Mouse (Mus musculus): ENCODE measurements around the gene Eomes.

Gene Eomes

DNA sequence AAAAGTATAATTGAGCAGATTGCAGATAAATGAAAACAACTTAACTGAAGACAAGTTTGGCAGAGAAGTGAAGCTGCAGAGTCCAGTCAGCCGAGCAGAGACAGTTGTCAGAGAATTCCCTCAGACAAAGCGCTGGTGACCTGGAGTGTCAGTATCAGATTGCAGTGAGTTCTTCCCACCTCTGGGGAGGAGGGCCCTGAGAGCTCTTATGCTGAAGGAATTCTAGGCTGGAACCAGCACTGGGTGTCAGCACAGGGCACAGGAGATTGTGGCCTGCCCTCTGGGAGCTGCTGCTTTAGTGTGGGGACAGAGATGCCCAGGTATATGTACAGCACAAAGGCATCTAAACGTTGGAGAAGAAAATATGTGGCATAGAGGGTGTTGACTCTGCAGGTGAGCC, 42.8 kb downstream of the Eomes start:
- peak in 1 of 2 experiments; percentile 17 for DNase-seq

DNA sequence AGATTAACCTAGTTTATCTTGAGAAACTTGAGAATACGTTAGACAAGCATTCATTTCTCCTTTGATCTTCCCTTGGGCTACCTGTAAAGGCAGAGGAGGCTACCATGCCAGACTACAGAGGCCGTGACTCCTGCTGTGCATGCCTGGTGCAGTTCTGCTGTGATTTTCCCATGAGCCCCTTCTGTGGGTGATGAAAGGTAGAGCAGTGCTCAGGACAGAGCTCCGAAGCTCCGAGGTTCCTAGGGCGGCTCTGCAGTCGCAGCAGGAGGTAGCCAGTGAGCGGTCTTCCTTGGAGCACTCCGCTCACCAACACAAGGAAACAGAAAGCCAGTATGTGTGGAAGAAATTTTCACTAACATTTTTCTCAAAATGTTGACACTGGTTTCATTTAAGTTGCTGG, 43.6 kb downstream of the Eomes start:
- no peak for DNase-seq

DNA sequence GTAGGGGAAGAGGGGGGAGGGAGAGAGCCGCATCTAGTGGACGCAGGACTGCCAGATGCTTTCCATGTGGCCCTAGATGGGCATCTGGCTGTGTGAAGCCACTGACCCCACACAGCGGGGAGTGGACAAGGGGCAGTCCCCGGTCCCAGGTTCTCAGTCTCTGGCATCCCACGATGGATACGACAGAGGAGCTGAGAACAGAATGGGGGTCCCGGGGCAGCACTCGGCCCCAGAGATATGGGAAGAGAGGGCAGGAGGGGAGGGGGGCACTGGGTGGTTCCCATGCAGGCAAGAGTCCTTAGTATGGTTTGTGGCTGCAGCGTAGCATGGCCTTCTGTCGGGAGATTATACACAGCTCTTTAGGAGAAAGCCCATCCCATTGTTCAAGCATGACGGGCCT, 45.7 kb downstream of the Eomes start:
- DNase-seq: no peak

DNA sequence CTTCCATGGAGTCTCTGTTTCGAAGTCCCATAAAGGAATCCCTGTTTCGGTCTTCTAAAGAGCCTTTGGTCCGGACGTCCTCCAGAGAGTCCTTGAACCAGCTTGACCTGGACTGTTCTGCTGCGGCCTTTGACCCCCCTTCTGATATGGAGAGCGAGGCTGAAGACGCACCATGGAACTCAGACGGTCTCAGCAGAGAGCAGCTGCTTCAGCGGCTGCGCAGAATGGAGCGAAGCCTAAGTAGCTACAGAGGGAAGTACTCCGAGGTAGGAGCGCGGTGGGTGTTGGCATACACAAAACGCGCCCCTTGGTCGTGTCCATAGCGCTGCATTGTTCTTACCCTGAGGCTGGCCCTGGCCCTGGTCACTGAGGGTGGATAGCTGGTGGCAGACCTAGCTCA, 49.0 kb downstream of the Eomes start:
- DNase-seq: no peak

DNA sequence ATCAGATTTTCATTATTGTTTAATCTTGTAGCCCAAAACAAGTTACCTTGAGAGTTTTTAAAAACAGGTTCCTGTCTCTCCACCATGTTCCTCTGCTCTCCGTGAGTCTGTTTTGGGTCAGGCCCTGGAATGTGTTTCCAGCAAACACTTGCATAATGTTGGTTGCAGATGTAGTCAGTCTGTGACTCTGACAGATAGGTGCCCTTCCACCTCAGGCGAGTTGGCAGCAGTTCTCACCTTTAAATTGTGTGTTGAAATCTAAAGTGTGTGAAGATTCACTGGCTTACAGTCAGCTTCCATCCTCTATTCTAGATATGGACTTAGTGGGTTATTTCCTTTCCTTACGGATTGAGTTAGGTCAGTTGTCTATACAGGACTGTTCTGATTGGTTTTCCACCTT, 51.8 kb downstream of the Eomes start:
- DNase-seq: no peak

DNA sequence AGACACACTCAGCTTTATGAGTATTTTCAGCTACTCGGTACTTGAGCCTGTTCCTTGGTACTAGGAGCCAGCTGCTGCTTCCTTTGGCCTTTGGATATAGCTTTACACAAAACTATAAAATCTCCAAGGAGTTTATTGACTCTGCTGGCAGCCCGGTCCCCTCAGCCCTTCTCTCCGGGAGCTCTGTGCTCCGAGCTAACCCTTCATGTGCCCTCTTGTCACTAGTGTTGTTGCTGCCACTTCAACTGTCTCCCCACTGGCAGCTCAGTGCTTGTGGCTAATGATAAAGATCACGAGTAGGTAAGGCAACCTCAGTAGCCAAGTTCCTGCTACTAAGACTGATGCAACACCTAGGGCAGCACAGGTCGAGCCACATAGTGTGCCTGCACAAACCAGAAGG, 52.7 kb downstream of the Eomes start:
- DNase-seq: no peak

DNA sequence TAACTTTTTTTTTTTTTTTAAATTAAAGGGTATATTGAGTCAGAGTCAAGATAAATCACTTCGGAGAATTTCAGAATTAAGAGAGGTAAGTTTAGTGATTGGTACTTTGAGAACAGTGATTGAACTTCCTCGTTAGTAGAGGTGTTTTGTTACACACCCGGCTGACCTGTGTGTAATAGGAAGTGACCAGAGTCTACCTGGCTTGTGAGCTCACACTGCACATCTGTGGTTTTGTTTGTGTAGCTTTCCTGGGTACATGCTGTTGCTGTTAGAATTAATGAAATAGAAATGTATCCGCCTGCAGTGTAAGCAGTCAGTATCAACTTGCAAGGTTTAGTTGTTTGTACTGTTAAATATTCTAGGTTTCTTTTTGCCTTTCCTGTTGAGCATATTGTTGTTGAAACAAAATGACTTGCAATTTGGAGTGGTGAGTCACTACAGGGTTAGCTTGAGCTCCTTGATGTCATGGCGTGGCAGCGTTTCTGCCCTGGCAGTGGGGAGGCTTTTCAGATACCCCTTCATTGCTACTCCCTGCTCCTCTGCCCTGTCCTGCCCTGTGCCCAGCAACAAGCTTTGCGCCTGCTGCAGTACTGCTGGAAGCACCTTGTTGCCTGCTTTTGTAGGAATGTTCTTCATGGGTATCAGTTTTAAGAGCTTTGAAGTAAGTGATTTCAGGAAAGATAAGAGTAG, 54.6 kb downstream of the Eomes start:
- DNase-seq: no peak
